Mouse (Mus musculus) hematopoietic stem cell, adult 5-6 weeks (primary cell): ENCODE results near the gene Fli1. TPM values are rescaled to one million over a fixed set of nuclear protein-coding genes. Genes with fewer than 3 reads are reported as not detected.
A peak's percentile ranks its signal among the peaks of the same experiment; 100 is the strongest.

Experiments used
- ATAC-seq, 2 experiments: fragments of 125-278 bp in 1 of 2; replicated peaks in 1 of 2; 2 replicates each; pipeline ENCODE4 v1.8.0; 2016 to 2017; ENCODE audit warnings: inconsistent platforms in 2 of 2, mild to moderate bottlenecking in 2 of 2, moderate number of reproducible peaks in 2 of 2, low read depth in 1 of 2, moderate TSS enrichment in 1 of 2; ENCODE audit not compliant: low FRiP score in 2 of 2, poor library complexity in 2 of 2, severe bottlenecking in 2 of 2, insufficient read depth in 1 of 2, low TSS enrichment in 1 of 2
- total RNA-seq: library from RNA; stranded (forward); fragments of 172-1452, 232-1000 nt; gene quantifications from 2 replicates; pipeline ENCODE4 v1.2.3, GENCODE M21; 2017

Fli1 gene
- total RNA-seq, 1 experiment from 2014 or later, result 123 TPM

DNA sequence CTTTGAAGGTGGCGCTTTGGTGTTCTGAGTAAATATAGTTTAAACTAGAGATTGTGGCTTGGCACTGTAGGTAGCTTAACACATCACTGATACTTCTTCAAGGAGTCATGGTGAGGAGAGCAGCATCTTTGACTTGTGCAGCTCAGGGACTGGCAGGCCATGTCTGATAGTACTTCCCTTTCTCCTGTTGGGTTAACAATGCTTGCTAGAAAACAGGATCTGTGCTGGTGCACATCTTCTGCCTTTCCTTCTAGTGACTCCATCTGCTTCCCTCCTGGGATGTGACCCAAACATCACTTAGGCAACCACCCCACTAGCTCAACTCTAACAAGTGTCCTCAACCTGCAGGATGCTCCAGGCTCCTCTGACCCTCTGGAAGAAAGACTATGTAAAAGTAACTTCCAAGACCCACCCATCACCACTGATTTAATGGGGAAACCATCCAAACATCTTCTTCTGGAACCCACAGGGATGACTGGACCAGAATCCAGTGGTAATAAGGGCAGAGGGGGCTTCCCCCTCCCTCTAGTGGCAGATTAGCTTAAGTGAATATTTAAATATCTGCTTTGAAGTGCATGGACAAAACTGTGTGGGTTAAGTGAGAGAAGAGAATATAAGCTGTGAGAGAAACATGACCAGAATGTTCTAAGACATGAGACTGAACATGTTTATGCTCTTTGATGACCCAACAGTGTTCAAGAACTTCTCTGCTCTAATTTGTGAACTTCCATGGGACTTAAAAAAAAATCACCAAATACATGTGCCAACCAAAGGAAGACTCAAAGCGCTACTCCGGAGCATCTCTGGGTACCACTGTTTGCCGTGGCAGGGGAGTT, 48.9 kb downstream of the Fli1 start:
- peak; percentile 23 to 28; a peak in 2 of 4 replicates for ATAC-seq

GRCm38 (mm10) chr9:32492753-32493152, 49.9 kb downstream of the Fli1 start:
- ATAC-seq, result no peak

- ATAC-seq, result no peak
These were observed 51.2 kb downstream of the Fli1 start for GRCm38 (mm10) chr9:32491484-32491883.

DNA sequence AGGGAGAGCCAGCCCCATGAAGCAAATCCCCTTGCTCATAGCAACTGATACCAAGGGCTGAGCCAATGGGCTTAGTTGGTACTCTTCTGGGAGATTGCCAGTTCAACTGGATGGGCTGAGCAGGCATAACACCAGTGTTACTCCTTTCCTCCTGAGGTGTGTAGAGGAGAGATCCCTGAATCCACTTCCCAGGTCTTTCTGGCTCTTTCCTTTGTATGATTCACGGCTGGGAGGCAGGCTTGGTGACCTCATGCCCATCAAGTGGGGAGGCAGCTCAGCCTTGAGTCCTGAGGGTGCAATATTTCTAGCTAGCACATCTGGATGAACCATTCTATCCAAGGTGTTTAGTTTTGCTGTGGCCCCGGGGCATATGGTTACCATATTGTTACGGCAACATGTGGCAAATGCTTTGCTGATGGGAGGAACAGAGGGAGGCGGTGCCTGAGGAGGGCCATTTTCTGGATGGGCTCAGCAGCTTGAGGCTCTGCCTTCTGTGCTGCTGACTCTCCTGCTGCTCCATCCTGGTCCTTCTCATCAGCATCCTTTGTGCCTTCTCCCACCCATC, 52.8 kb downstream of the Fli1 start:
- no peak for ATAC-seq

DNA sequence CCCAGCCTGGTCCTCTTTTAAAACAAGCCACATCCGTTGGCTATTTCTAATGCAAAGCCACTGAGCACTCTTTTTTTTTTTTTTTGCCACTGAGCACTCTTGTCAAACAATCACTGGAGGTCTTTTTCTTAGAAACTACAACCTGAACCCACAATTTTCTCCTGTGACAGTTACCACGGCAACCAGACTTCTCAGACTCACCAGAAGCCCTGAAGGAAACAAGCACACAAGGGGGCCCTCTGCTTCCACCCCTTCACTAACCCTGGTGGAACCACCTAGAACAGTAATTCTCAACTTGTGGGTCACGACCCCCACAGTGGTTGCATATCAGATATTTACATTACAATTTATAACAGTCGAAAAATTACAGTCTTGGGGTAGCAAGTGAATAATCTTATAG, 53.3 kb downstream of the Fli1 start:
- ATAC-seq, result peak; percentile 30 to 34; a peak in 1 of 4 replicates

- no peak for ATAC-seq
These were observed 54.0 kb downstream of the Fli1 start for GRCm38 (mm10) chr9:32488627-32489026.

DNA sequence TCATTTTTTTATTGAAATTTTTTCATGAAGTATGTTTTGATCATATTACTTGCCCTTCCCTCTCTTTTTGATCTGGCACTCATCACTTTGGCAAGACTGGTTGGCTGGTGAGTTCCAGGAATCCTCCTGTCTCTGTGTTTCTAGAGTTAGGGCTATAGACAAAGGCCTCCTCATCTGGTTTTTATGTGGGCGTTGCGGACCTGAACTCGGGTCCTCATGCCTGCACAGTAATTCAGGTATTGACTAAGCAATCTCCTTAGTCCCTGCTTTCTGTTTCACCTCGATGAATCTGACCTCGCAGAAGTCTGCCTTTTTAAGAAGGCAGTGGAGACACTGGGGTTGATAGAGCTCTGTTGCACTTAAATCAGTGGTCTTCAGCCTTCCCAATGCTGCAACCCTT, 54.8 kb downstream of the Fli1 start:
- ATAC-seq, result no peak

DNA sequence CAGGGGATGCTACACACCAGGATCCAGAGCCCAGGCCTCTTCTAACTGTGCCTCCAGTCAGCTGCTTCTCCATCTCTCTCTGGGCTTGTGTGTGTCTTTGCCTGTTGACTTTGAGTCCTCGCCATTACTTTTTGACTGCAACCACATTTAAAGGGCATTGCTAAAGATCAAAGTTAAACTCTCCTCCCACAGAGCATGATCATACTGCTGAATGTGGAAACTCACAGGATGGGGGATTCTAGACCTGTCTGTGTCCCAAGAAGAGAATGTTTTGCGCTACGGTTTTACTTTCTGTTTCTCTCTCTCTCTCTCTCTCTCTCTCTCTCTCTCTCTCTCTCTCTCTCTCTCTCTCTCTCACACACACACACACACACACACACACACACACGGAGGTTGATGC, 55.3 kb downstream of the Fli1 start:
- no peak for ATAC-seq

- 0 out of 4 replicates have a peak, but pooled peaks of 1 of the 2 experiments have one; percentile 13 for ATAC-seq
These were observed 62.2 kb downstream of the Fli1 start for GRCm38 (mm10) chr9:32480418-32480817.

DNA sequence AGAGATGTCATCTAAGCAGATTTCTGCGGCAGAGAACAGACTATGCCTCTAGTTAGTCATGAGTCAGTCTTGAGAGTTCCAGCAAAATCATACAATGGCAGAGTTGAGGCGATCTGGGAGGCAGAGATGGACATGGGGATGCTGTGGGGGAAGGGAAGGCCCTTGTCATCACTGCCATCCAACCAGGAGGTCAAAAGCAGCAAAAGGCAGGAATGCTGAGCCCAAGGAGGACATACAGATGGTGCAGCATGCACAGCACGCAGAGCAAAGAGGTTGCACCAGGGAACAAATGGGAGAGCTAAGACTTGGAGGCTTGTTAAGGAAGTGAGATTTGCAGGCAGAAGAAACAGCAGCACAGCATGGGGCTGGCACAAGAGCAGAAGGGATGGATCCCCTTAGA, 63.9 kb downstream of the Fli1 start:
- ATAC-seq, result no peak

- peak; percentile 13 to 22; a peak in 2 of 4 replicates for ATAC-seq
These were observed 64.6 kb downstream of the Fli1 start for GRCm38 (mm10) chr9:32478087-32478486.

GRCm38 (mm10) chr9:32476604-32477003, 66.1 kb downstream of the Fli1 start:
- no peak; a peak in 1 of 4 replicates for ATAC-seq

- peak; percentile 41 to 53; a peak in 3 of 4 replicates for ATAC-seq
These were observed 67.9 kb downstream of the Fli1 start for GRCm38 (mm10) chr9:32474621-32475390.

GRCm38 (mm10) chr9:32472346-32472745, 70.3 kb downstream of the Fli1 start:
- no peak for ATAC-seq

DNA sequence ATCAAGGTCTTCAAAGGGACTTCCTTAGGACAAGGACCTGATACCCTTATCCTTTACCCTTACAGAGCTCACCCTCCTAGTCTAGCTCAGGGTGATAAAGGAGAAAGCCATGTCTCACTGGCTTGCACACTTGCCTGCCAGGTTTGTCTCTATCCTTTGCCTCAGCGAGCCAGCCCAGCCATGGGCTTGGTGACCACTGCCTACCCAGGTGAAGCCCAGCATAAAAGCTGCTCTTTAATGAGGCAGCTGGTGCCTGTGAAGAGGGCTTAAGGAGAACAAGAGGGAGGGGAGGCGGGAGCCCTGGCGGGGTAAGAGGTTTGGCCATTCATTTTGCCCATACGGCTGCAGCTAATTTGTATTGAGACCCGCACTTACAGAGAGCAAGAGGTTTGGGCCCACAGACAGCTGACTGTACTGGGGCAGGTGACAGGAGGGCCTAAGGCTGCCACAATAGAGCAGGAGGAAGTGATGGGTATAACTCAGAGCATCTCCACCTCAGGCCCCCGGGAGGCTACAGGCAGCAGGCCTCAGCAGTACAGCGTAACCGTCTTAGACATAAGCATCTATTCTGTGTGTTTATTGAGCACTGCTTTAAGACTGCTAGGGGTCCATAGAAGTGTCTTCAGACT, 73.4 kb downstream of the Fli1 start:
- no peak for ATAC-seq

DNA sequence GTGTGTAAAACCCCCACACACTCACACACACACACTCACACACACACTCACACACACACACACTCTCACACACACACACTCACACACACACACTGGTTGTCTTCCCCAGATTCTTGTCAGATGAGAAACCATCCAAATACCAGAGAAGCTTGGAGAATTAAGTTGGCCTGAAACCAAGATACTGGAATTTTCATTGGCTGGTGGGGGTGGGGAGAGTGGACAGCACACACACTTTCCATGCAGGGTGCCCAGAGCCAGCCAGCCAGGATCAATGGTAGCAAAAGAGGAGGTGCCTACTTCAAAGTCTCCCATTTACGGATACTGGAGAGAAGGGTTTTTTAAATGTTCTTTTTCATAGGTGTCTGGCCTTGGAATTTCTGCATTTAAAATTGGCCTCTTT, 74.3 kb downstream of the Fli1 start:
- no peak for ATAC-seq

- ATAC-seq, result no peak
These were observed 75.2 kb downstream of the Fli1 start for GRCm38 (mm10) chr9:32467443-32467842.

GRCm38 (mm10) chr9:32466861-32467260, 75.8 kb downstream of the Fli1 start:
- no peak for ATAC-seq
